Mouse (Mus musculus): ENCODE data around the gene Abcg4. TPM values are rescaled to one million over a fixed set of nuclear protein-coding genes. Genes with fewer than 3 reads are reported as not detected.

Abcg4 gene
- total RNA-seq, 2 experiments from 2014 or later: 62.1 TPM

DNA sequence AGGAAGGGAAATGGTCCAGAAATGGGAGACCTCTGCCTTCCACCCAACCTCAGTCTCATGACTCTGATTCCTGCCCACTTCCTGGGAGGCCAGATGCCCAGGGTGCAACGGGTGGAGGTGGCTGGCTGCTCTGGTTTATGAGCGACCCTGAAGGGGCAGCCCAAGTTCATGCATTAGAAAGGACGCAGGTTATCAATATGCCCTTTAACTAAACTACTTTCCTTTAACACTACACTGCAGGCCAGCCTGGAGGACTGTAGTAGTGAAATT lies 30.3 kb upstream of the Abcg4 start:
- peak overlapping the region; percentile 71 for H3K4me3 ChIP-seq
- no peak overlapping the region; the same call in none of the 2 replicates for H3K27ac ChIP-seq
- TF ChIP-seq CTCF (IDR thresholded peaks at IDR 0.05): no peak
- DNase-seq (ENCODE audit: extremely low spot score in 1 of 2, low spot score in 2 of 2): no peak
- intact Hi-C loops (cut with DNase I): no loop called here

DNA sequence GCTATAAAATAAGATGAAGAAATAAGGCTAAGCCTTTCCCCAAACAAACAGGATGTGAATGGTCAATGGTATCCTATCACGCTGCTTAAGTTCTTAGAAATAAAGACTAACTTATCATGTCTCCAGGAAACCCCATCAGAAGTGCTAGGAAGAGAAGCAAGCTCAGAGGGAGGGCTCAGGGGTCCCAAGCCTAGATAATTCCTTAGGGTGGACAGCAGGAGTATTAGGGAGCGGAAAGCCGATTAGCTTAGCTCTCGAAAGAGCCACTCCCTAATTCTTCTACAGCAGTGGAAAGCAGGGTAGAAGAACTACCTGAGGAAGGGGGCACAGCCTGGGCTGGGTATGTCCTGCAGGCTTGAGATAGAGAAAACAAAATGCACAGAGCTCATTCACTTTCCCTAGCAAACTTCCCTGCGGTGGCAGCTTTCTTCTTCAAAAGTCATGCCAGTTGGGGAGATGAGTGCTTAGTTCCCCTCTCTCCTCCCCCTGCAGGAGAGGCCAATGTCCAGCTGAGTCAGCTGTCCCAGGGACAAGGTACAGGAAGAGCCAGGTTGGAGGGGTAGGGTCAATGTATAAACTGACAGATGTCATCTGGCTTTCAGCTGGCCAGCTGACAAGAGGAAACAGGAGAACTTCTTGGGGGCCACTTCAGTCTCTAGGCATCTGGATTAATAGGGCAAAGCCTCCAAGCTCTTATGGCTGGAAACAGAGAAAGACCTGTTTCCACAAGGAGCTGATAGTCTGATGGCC lies 29.8 kb upstream of the Abcg4 start:
- no peak for DNase-seq (ENCODE audit: extremely low spot score in 1 of 2, low spot score in 2 of 2)
- H3K4me3 ChIP-seq: peak overlapping the region; percentile 71
- intact Hi-C loops (cut with DNase I): no loop called here
- H3K27ac ChIP-seq: 0 out of 2 replicates have a peak overlapping the region, but pooled peaks have one; percentile 10
- TF ChIP-seq CTCF (IDR thresholded peaks at IDR 0.05): no peak

DNA sequence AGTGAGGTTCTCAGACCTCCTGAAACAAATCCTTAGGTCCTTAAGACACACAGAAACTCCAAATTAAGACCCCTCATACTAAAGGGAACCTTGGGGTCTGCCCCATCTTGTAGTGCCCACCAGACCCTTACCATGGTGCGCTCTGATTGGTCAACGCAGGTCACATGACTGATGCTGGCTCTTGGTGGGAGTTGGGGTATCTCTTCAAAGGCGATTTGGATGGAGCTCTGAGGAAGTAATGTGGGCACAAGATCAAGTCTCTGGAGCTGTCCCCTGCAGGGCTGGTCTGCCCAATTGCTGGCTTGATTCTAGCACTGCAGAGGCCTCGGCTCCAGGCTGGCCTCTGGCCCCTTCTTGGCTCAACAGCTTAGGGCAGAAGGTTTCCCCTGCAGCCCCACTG lies 29.0 kb upstream of the Abcg4 start:
- Histone ChIP-seq H3K27ac (no peak overlapping the region), H3K4me3 (peak overlapping the region; percentile 71)
- no peak for DNase-seq (ENCODE audit: extremely low spot score in 1 of 2, low spot score in 2 of 2)
- intact Hi-C loops (cut with DNase I): no loop called here
- no peak for TF ChIP-seq CTCF (IDR thresholded peaks at IDR 0.05)

DNA sequence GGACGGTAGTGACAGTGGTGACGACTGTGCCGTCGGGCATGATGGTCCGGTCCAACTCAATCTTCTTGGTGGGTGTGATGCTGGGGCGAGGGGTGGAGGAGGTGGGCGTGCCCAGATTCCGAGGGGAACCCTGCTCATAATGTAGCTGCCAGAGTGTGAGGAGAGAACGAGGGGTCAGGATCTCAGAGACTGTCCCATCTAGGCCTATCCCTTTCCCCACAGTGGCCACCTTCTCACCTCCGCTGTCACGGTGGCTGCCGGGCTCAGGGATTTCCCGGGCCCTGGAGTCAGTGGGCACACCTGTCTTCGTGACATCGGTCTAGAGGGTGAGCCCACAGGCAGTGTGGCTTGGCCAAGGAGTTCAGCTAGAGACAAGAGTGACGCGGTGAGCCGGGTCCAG lies 26.5 kb upstream of the Abcg4 start:
- DNase-seq (ENCODE audit: extremely low spot score in 1 of 2, low spot score in 2 of 2): no peak
- no peak overlapping the region for H3K27ac ChIP-seq
- H3K4me3 ChIP-seq: no peak overlapping the region
- no peak for TF ChIP-seq CTCF (IDR thresholded peaks at IDR 0.05)
- intact Hi-C loops (cut with DNase I): no loop called here

DNA sequence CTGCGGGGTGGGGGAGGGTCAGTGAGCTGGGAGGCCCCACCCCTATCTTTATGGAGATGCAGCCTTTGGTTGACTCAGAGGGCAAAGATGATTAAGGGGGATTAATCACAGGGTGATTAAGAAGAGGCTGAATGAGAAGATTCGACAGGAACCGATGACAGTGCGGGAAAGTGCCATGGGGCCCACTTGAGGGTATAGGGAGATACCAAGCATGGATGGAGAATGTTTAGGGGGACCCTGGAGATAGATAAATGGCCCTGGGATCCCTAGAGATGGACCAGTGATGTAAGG lies 25.8 kb upstream of the Abcg4 start:
- intact Hi-C loops (cut with DNase I): no loop called here
- TF ChIP-seq CTCF (IDR thresholded peaks at IDR 0.05): no peak
- H3K4me3 ChIP-seq: no peak overlapping the region
- H3K27ac ChIP-seq: peak overlapping the region; percentile 83; the same call in 1 of the 2 replicates
- no peak for DNase-seq (ENCODE audit: extremely low spot score in 1 of 2, low spot score in 2 of 2)

DNA sequence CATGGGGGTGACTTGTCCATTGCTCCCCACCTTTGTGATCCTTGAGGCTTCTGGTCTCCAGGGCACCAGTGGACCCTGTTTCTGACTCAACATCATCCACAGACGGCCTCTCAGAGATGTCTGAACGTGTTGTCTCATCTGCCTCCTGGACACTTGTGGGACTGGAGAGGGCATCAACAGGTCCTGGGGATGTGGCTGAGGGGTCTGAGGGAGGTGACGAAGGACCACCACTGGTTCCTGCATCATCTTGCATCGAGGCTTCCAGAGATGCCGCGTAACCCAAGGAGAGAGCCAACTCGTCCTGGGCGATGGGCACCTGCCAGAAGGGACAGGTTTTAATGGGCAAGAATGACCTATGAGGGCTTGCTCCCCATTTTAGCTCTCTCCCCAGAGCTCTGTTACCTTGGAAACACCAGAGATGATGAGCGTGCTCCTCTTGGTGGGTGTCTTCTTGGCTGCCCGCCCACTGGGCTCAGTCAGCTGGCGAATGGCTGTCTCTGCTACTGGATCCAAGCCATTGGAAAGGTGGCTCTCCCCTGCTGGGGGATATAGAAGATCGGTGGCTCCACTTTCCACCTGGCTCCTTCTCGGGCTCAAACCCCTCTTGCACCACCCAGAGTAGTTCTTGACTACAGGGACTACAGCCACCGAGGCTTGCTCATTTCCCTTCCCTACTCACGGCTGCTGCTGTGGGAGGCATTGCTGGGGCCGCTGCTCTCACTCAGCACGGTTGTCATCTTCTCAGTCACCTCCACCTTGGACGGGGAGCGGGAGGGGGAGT lies 25.3 kb upstream of the Abcg4 start:
- Histone ChIP-seq H3K27ac (peak overlapping the region; percentile 83), H3K4me3 (no peak overlapping the region)
- TF ChIP-seq CTCF (IDR thresholded peaks at IDR 0.05): no peak
- DNase-seq (ENCODE audit: extremely low spot score in 1 of 2, low spot score in 2 of 2): peak; percentile 76 to 77
- intact Hi-C loops (cut with DNase I): no loop called here

DNA sequence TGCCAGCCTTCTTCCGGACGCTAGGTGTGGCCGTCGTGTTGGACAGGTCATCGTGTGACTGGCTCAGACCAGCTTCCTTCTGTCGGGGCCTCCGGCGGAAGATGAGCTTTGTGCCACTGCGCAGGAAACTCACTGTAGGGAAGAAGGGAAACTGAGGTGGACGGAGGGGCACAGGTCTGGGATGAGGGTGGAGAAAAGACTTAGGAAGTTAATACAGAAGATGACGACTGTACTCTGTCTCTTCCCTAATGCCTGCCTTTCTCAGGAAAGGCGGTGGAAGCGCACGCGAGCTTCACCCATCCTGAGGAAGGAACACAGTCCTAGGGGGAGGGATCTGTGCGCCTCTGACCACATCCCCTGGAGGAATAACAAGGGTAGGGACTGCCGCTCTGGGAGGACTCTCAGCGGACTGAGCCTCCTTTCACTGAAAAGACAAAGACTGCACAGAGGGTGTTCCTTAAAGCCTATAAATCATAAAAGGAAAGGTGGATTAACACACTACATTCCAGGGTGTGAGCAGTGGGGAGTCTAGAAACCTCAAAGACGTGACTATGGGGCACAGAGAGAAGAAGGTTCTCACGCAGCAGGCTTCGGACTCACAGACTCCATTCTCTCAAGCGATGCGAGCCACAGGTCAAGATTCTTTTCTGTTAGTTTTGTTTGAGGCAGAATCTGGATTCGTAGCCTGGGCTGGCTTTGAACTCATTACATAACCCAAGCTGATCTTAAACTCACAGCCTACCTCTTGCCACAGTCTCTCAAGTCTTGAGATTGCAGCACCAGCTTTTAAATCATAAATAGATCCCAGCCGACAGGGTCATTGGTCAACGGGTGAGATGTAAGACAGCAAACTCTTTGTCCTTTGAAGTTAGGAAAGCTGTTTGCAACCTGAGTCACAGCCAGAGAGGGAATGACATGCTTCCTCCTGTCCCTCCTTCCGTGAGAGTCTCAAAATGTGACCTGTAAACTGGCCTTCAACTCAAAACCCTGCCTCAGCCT lies 23.0 kb upstream of the Abcg4 start:
- no peak overlapping the region for H3K4me3 ChIP-seq
- DNase-seq (ENCODE audit: extremely low spot score in 1 of 2, low spot score in 2 of 2): no peak
- TF ChIP-seq CTCF (IDR thresholded peaks at IDR 0.05): no peak
- intact Hi-C loops (cut with DNase I): no loop called here
- peak overlapping the region; percentile 76 for H3K27ac ChIP-seq

DNA sequence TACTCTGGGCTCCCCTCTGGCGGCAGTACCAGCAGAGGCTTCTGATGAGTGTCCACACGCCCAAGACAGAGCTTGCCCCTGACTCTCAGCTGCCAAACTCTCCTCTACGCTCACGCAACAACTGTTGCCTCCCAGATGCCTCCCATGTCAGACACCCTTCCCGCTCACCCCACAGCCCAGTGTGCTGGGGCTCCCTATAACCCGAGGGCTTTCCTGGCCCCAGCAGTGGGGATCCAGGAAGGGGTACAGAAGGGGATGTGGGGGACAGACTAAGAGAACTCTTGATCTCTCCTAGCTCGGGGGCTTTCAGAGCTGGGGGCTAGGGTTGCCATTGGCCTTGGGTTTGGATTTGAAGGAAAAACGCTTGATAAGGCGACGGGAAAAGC lies 22.3 kb upstream of the Abcg4 start:
- no peak for DNase-seq (ENCODE audit: extremely low spot score in 1 of 2, low spot score in 2 of 2)
- intact Hi-C loops (cut with DNase I): no loop called here
- Histone ChIP-seq H3K4me3 (no peak overlapping the region), H3K27ac (peak overlapping the region; percentile 71; the same call in 1 of the 2 replicates)
- no peak for TF ChIP-seq CTCF (IDR thresholded peaks at IDR 0.05)

DNA sequence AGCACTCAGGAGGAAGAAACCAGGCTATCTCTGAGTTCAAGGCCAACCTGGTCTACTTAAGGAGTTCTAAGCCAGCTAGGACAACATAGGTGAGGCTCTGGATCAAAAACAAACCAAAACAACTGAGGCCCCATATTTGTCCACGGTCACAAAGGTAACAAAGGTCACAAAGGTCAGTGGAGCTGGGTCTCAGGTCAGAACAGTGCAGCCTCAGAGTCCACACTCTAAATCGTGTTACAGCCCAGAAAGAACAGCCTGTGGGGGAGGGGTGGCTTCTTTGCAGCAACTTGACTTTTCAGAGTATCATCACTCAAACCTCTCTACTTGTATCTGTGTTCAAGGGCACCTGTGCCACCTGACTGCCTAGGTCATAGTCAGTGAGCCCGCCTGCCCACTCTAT lies 21.3 kb upstream of the Abcg4 start:
- intact Hi-C loops (cut with DNase I): no loop called here
- DNase-seq (ENCODE audit: extremely low spot score in 1 of 2, low spot score in 2 of 2): no peak
- no peak overlapping the region for H3K27ac ChIP-seq
- H3K4me3 ChIP-seq: no peak overlapping the region
- TF ChIP-seq CTCF (IDR thresholded peaks at IDR 0.05): no peak

DNA sequence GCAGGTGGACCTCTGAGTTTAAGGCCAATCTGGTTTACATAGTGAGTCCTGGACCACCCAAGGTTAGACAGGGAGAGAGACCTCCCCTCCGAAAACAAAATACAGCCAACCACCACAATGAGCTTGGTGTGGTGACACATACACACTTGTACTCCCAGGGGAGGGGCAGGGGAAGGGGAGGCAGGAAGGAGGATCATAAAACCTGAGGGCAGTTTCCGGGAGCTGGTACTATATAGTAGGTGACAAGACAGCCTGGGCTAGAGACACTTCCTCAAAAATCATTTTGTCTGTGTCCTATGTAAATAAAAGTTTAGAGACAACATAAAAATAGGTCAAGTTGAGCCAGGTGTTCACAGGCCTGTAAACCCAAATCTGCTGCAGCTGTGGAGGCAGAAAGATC lies 18.8 kb upstream of the Abcg4 start:
- Histone ChIP-seq H3K27ac (no peak overlapping the region), H3K4me3 (no peak overlapping the region)
- DNase-seq (ENCODE audit: extremely low spot score in 1 of 2, low spot score in 2 of 2): no peak
- intact Hi-C loops (cut with DNase I): no loop called here
- TF ChIP-seq CTCF (IDR thresholded peaks at IDR 0.05): no peak

DNA sequence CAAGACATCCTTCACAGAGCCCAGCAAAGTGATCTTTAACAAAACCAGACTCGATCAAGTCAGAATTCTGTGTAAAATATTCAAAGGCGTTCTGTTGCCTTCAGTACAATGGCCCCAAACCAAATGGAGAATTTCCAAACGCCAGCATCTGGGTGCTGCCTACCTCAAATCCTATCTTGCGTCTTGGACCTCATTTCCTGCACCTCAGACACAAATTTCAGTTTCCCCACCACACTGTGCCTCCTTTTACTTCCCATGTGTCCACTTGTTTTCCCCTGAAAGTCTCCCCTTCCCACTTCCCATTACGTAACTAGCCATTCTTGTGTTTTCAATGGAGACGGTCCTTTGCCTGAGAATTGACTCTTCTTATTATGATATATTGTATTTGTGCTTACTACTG lies 18.1 kb upstream of the Abcg4 start:
- H3K27ac ChIP-seq: no peak overlapping the region
- no peak overlapping the region for H3K4me3 ChIP-seq
- TF ChIP-seq CTCF (IDR thresholded peaks at IDR 0.05): no peak
- no peak for DNase-seq (ENCODE audit: extremely low spot score in 1 of 2, low spot score in 2 of 2)
- intact Hi-C loops (cut with DNase I): no loop called here
